Mouse (Mus musculus): Measurements from ENCODE around the gene Asic2.

Gene Asic2

GRCm38 (mm10) chr11:80848131-80848530 lies 1120.1 kb downstream of the Asic2 start:
- in situ Hi-C loops (cut with MboI): no loop called here

- in situ Hi-C loops (cut with MboI): no loop called here
These were observed 1122.1 kb downstream of the Asic2 start for GRCm38 (mm10) chr11:80846115-80846514.

DNA sequence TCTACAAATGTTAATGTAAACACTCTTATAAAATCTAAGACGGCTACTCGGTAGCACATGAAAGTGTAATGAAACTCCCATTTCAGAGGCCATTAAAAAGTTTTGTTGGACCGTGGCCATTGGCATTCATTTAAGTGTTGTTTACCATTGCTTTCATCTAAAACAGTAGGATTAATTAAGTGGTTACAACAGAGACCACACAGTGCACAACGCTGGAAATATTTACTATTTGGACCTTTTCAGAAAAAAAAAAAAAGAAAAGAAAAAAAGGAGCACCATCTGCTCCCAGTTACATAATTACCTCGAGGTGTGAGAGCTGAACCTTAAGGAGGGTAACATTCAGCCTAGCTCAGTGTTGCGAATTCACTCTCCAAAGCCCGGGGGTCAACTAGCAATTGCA lies 1122.8 kb downstream of the Asic2 start:
- in situ Hi-C loops (cut with MboI): no loop called here

DNA sequence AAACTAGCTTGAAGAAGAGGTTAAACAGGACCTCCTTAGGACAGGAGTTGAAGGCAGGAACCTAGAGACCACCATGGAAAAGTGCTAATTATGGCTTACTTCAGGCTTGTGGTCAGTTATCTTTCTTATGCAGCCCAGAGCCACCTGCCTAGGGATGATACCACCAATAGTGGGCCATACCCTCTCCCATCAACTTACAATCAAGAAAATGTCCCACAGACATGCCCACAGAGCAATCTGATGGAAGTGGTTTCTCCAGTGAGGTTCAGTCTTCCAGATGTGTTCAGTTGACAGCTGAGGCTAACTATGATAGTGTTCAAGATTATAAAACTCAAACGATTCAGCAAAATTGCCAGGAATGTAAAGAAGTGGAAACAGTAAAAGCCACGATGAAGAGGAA lies 1124.8 kb downstream of the Asic2 start:
- in situ Hi-C loops (cut with MboI): no loop called here

DNA sequence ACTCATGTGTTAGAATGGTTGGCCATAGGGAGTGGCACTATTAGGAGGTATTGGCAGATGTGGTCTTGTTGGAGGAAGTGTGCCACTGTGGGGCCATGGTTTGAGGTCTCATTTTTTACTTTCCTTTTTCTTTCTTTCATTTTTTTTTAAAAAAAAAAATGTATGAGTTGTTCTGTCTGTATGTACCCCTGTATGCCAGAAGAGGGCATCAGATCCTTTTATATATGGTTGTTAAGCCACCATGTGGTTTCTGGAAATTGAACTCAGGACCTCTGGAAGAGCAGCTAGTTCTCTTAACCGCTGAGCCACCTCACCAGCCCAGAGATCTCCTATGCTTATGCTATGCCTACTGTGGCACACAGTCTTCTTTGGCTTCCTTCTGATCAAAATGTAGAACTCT lies 1129.5 kb downstream of the Asic2 start:
- in situ Hi-C loops (cut with MboI): no loop called here

- in situ Hi-C loops (cut with MboI): no loop called here
These were observed 1132.4 kb downstream of the Asic2 start for GRCm38 (mm10) chr11:80835841-80836240.

DNA sequence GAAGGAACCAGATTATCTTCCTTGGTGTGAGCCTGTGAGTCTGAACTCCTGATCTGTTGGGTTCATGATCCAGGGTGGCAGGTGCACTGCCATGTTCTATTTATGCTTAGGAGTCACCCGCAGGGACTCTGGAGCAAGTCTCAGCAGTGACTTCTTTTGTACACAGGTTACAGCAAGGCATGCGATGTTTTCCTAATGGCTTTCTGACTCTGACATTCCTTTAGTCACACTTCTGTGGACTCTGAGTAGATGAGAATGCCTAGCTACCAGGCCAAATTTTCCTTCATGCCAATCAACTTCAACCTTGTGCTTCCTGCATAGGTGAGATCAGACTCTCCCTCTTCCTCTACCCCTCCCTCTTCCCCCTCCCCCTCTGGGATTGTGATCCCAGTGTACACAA lies 1132.9 kb downstream of the Asic2 start:
- in situ Hi-C loops (cut with MboI): no loop called here

All from mature B cell (primary cell).